8 mouse cellular contexts compared by ENCODE assay signal in the genomic region with DNA sequence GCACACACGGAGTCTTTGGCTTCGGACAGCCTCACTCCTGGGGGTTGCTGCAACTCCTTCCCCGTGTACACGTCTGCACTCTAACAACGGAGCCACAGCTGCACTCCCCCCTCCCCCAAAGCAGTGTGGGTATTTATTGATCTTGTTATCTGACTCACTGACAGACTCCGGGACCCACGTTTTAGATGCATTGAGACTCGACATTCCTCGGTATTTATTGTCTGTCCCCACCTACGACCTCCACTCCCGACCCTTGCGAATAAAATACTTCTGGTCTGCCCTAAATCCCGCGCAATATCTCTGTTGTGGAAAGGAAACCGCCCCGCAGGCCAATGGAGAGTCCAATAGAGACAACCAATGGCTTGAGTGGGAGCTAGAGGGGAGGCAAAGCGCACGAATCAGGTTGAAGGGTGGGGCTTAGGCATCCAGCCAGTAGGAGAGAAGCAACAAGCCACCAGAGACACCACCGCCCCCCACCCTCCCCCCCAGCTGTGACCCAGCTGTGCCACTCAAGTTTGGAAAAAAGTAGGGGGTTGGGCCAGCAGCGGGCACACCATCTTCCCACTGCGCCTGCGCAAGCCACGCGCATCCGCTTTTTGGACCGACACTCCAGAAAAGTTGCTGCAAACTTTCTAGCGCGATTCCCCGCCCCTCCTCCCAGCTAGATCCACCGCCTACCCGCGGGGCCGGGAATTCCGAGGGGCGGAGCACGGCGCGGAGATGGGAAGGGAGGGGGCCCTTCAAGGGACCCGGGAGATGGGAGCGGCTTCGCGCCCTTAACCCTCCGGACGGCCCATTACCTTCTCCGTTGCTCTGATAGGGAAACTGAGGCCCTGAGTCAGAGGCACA. TPM values are rescaled to one million over a fixed set of nuclear protein-coding genes. Genes with fewer than 3 reads are reported as not detected.
DNase-seq lines count a peak whose midpoint lies in the region; ATAC-seq lines count a peak whose summit lies in the region.

No protein-coding gene starts in this region.

- DNase-seq in embryo, embryonic 10 days (ENCODE audit: low spot score), result peak; percentile 99
- DNase-seq in gastrocnemius, postnatal 10 days, result peak; percentile 95
- DNase-seq in hindlimb bud, embryonic 11.5 days (ENCODE audit: extremely low spot score, low read depth, low spot score), result peak; percentile 94
- DNase-seq in left cerebral cortex, postnatal 10 days (ENCODE audit: extremely low spot score in 1 of 2, low spot score in 2 of 2), result peak; percentile 77 to 97
- peak; percentile 79 for DNase-seq in right cerebral cortex, postnatal 25 days
- peak; percentile 92 to 97 for DNase-seq in urinary bladder, postnatal 36 days (ENCODE audit: low spot score in 2 of 2)

- intact Hi-C loops in left cerebral cortex, postnatal 10 days (cut with DNase I), result no loop called here

- ATAC-seq in activated CD4-positive, CD25-positive, alpha-beta regulatory T cell, adult 4 months, result peak; percentile 81
- peak; percentile 70 for ATAC-seq in megakaryocyte progenitor cell, adult 5-6 weeks (replicated peaks; ENCODE audit: poor library complexity)

RNA-seq across cellular contexts. Expression of gene Six5, which starts 0.6 kb away (rescaled TPM):
- polyA plus RNA-seq in activated CD4-positive, CD25-positive, alpha-beta regulatory T cell, adult 4 months (2017; shearing (Covaris generic)), result under 1 TPM in 1 of 2 experiments, not detected in 1; 0.25 TPM
- total RNA-seq in gastrocnemius, postnatal 10 days (2021), result 1 to 10 TPM; 5.3 to 7.8 TPM
- total RNA-seq in left cerebral cortex, postnatal 10 days (2021), result 1 to 10 TPM; 1.5 to 1.9 TPM
- total RNA-seq in megakaryocyte progenitor cell, adult 5-6 weeks (2015), result 2.8 and 3.9 TPM in 2 replicates
- 2.3 and 2.4 TPM in 2 replicates for total RNA-seq in megakaryocyte progenitor cell, adult 5-6 weeks (2017)

RNA-seq across cellular contexts. Expression of gene Dmpk, which starts 10.1 kb away (rescaled TPM):
- polyA plus RNA-seq in activated CD4-positive, CD25-positive, alpha-beta regulatory T cell, adult 4 months (2017; shearing (Covaris generic)), result not detected
- 100 to 1,000 TPM; 256 to 267 TPM for total RNA-seq in gastrocnemius, postnatal 10 days (2021)
- 10 to 100 TPM; 30.2 to 31.5 TPM for total RNA-seq in left cerebral cortex, postnatal 10 days (2021)
- total RNA-seq in megakaryocyte progenitor cell, adult 5-6 weeks (2015), result 0.78 and 1.9 TPM in 2 replicates
- 0.84 TPM in 1 of 2 replicates, not detected in the other for total RNA-seq in megakaryocyte progenitor cell, adult 5-6 weeks (2017)

RNA-seq across cellular contexts. Expression of gene Dmwd, which starts 17.7 kb away (rescaled TPM):
- polyA plus RNA-seq in activated CD4-positive, CD25-positive, alpha-beta regulatory T cell, adult 4 months (2017; shearing (Covaris generic)), result not detected
- 10 to 100 TPM; 26.6 to 31.8 TPM for total RNA-seq in gastrocnemius, postnatal 10 days (2021)
- 100 to 1,000 TPM; 155 to 157 TPM for total RNA-seq in left cerebral cortex, postnatal 10 days (2021)
- 4.4 and 5.5 TPM in 2 replicates for total RNA-seq in megakaryocyte progenitor cell, adult 5-6 weeks (2015)
- total RNA-seq in megakaryocyte progenitor cell, adult 5-6 weeks (2017), result 1.5 and 2.3 TPM in 2 replicates

RNA-seq across cellular contexts. Expression of gene Gm4969, which starts 24.4 kb away (rescaled TPM):
- not detected for polyA plus RNA-seq in activated CD4-positive, CD25-positive, alpha-beta regulatory T cell, adult 4 months (2017; shearing (Covaris generic))
- total RNA-seq in gastrocnemius, postnatal 10 days (2021), result under 1 TPM in 1 of 2 experiments, not detected in 1; 0.14 TPM
- total RNA-seq in left cerebral cortex, postnatal 10 days (2021), result 1 to 10 TPM; 1.5 to 3.1 TPM
- 0.24 and 0.57 TPM in 2 replicates for total RNA-seq in megakaryocyte progenitor cell, adult 5-6 weeks (2015)
- total RNA-seq in megakaryocyte progenitor cell, adult 5-6 weeks (2017), result 0.03 and 0.42 TPM in 2 replicates

RNA-seq across cellular contexts. Expression of gene Fbxo46, which starts 25.9 kb away (rescaled TPM):
- 10 to 100 TPM; 17.1 to 17.7 TPM for polyA plus RNA-seq in activated CD4-positive, CD25-positive, alpha-beta regulatory T cell, adult 4 months (2017; shearing (Covaris generic))
- total RNA-seq in gastrocnemius, postnatal 10 days (2021), result 1 to 10 TPM; 2.7 to 4.2 TPM
- total RNA-seq in left cerebral cortex, postnatal 10 days (2021), result 10 to 100 TPM; 13.0 to 13.6 TPM
- total RNA-seq in megakaryocyte progenitor cell, adult 5-6 weeks (2015), result 2.0 and 2.1 TPM in 2 replicates
- total RNA-seq in megakaryocyte progenitor cell, adult 5-6 weeks (2017), result 4.2 and 5.0 TPM in 2 replicates

Comparison
In these comparisons a context has a peak if more than half of its experiments do, and no peak if none do; other contexts are left out.
1. Peak in every context shown above with its lines: DNase-seq and ATAC-seq.
2. RNA of gene Dmpk, which starts 10.1 kb away (total RNA-seq): 256 to 267 TPM in gastrocnemius, postnatal 10 days and 30.2 to 31.5 TPM in left cerebral cortex, postnatal 10 days; 0.78 to 1.9 TPM in megakaryocyte progenitor cell, adult 5-6 weeks; every median in the first group is over 10 times any median in the second.
3. RNA of gene Dmwd, which starts 17.7 kb away (total RNA-seq): 155 to 157 TPM in left cerebral cortex, postnatal 10 days and 26.6 to 31.8 TPM in gastrocnemius, postnatal 10 days; 1.5 to 5.5 TPM in megakaryocyte progenitor cell, adult 5-6 weeks; every median in the first group is over 4 times any median in the second.